Mouse (Mus musculus) MEL (cell line): ENCODE data around the gene Fndc9. TPM values are rescaled to one million over a fixed set of nuclear protein-coding genes. Genes with fewer than 3 reads are reported as not detected.

Experiments
- DNase-seq: peaks from one replicate; pipeline ENCODE4 v3.0.0; 2011; ENCODE audit warnings: low read depth, low spot score
- H3K27ac ChIP-seq: 2 replicates; pipeline ENCODE4 v1.5.1; 2012; ENCODE audit warnings: low read depth, mild to moderate bottlenecking, control low read depth, low read length, moderate library complexity; ENCODE audit not compliant: control insufficient read depth
- H3K27me3 ChIP-seq, 2 experiments: fragments of 150-350 bp in 1 of 2; sonication (generic) in 1 of 2; 2 replicates each; pipeline ENCODE4 v1.6.1; 2012; ENCODE audit warnings: low read length in 2 of 2, mild to moderate bottlenecking in 2 of 2, improper control_type of control experiment in 1 of 2, moderate library complexity in 1 of 2; ENCODE audit not compliant: insufficient read depth in 2 of 2, control insufficient read depth in 1 of 2
- H3K36me3 ChIP-seq, 2 experiments: 2 replicates each; pipeline ENCODE4 v1.6.1; 2012 to 2014; ENCODE audit warnings: low read length in 2 of 2, improper control_type of control experiment in 1 of 2, inconsistent platforms in 1 of 2, mild to moderate bottlenecking in 1 of 2; ENCODE audit not compliant: insufficient read depth in 2 of 2, control insufficient read depth in 1 of 2
- H3K4me1 ChIP-seq, 2 experiments: fragments of 150-350 bp in 1 of 2; sonication (generic) in 1 of 2; 2 replicates each; pipeline ENCODE4 v1.6.1; 2012; ENCODE audit warnings: low read length in 2 of 2, improper control_type of control experiment in 1 of 2, mild to moderate bottlenecking in 1 of 2; ENCODE audit not compliant: insufficient read depth in 2 of 2, control insufficient read depth in 1 of 2
- H3K4me3 ChIP-seq, 2 experiments: fragments of 150-350 bp in 1 of 2; sonication (generic) in 1 of 2; 2 replicates each; pipeline ENCODE4 v1.5.1; 2012; ENCODE audit warnings: low read depth in 2 of 2, low read length in 2 of 2, mild to moderate bottlenecking in 2 of 2, moderate library complexity in 2 of 2, control low read depth in 1 of 2, improper control_type of control experiment in 1 of 2; ENCODE audit not compliant: control insufficient read depth in 1 of 2, insufficient read depth in 1 of 2
- H3K79me2 ChIP-seq: 2 replicates; pipeline ENCODE4 v1.6.1; 2012; ENCODE audit warnings: mild to moderate bottlenecking, low read length, moderate library complexity; ENCODE audit not compliant: control insufficient read depth, poor library complexity, insufficient read depth
- H3K9ac ChIP-seq: 2 replicates; pipeline ENCODE4 v1.6.1; 2012; ENCODE audit warnings: low read depth, mild to moderate bottlenecking, control low read depth, low read length, moderate library complexity; ENCODE audit not compliant: control insufficient read depth, poor library complexity, severe bottlenecking
- H3K9me3 ChIP-seq: fragments of 150-350 bp; sonication (generic); replicated peaks from 2 replicates; pipeline ENCODE4 v1.6.1; 2012; ENCODE audit warnings: mild to moderate bottlenecking, low read length, improper control_type of control experiment, moderate library complexity; ENCODE audit not compliant: insufficient read depth
- CHD2 ChIP-seq: IDR thresholded peaks from 2 replicates; pipeline ENCODE4 v1.6.1; 2011; ENCODE audit warnings: low read length, improper control_type of control experiment
- E2F4 ChIP-seq: IDR thresholded peaks from 2 replicates; pipeline ENCODE4 v1.6.1; 2011; ENCODE audit warnings: low read depth, low read length, improper control_type of control experiment, borderline replicate concordance
- EP300 ChIP-seq, 2 experiments: IDR thresholded peaks; 2 replicates each; pipeline ENCODE4 v1.6.1; 2011; ENCODE audit warnings: improper control_type of control experiment in 2 of 2, low read length in 2 of 2, low read depth in 1 of 2, mild to moderate bottlenecking in 1 of 2
- GATA1 ChIP-seq: IDR thresholded peaks from 2 replicates; pipeline ENCODE4 v1.6.1; 2011; ENCODE audit warnings: low read depth, low read length, improper control_type of control experiment
- JUND ChIP-seq: IDR thresholded peaks from 2 replicates; pipeline ENCODE4 v1.6.1; 2011; ENCODE audit warnings: low read depth, mild to moderate bottlenecking, improper control_type of control experiment, low read length
- KAT2A ChIP-seq: conservative IDR thresholded peaks from 2 replicates; pipeline ENCODE4 v1.6.1; 2012; ENCODE audit warnings: low read depth, low read length, improper control_type of control experiment, inconsistent platforms
- MAFK ChIP-seq: IDR thresholded peaks from 2 replicates; pipeline ENCODE4 v1.6.1; 2011; ENCODE audit warnings: low read depth, mild to moderate bottlenecking, low read length, improper control_type of control experiment, borderline replicate concordance
- MXI1 ChIP-seq: IDR thresholded peaks from 2 replicates; pipeline ENCODE4 v1.6.1; 2011; ENCODE audit warnings: mild to moderate bottlenecking, low read depth, low read length, improper control_type of control experiment
- MYB ChIP-seq: IDR thresholded peaks from 2 replicates; pipeline ENCODE4 v1.6.1; 2011; ENCODE audit warnings: mild to moderate bottlenecking, low read depth, low read length, improper control_type of control experiment
- MYC ChIP-seq: IDR thresholded peaks from 2 replicates; pipeline ENCODE4 v1.6.1; 2011; ENCODE audit warnings: low read depth, mild to moderate bottlenecking, low read length, improper control_type of control experiment, moderate library complexity
- POLR2AphosphoS2 ChIP-seq: IDR thresholded peaks from 2 replicates; pipeline ENCODE4 v1.6.1; 2011; ENCODE audit warnings: low read length, improper control_type of control experiment
- RCOR1 ChIP-seq: IDR thresholded peaks from 2 replicates; pipeline ENCODE4 v1.6.1; 2012; ENCODE audit warnings: low read depth, mild to moderate bottlenecking, inconsistent platforms, low read length, improper control_type of control experiment
- TBP ChIP-seq: IDR thresholded peaks from 2 replicates; pipeline ENCODE4 v1.8.0; 2011; ENCODE audit warnings: low read depth, low read length, improper control_type of control experiment
- UBTF ChIP-seq: IDR thresholded peaks from 2 replicates; pipeline ENCODE4 v1.6.1; 2012; ENCODE audit warnings: low read depth, mild to moderate bottlenecking, inconsistent platforms, low read length, improper control_type of control experiment, moderate library complexity, borderline replicate concordance; ENCODE audit not compliant: insufficient read depth
- USF1 ChIP-seq: IDR thresholded peaks from 2 replicates; pipeline ENCODE4 v1.6.1; 2014; ENCODE audit warnings: low read depth, mild to moderate bottlenecking, inconsistent platforms, low read length, improper control_type of control experiment, moderate library complexity
- USF2 ChIP-seq, 2 experiments: IDR thresholded peaks; 2 replicates each; pipeline ENCODE4 v1.6.1; 2011 to 2012; ENCODE audit warnings: improper control_type of control experiment in 2 of 2, low read length in 2 of 2, borderline replicate concordance in 1 of 2, inconsistent platforms in 1 of 2, low read depth in 1 of 2, mild to moderate bottlenecking in 1 of 2; ENCODE audit not compliant: insufficient read depth in 1 of 2
- ZC3H11A ChIP-seq: IDR thresholded peaks from 2 replicates; pipeline ENCODE4 v1.6.1; 2012; ENCODE audit warnings: low read depth, mild to moderate bottlenecking, inconsistent platforms, low read length, improper control_type of control experiment
- ZKSCAN1 ChIP-seq: IDR thresholded peaks from 2 replicates; pipeline ENCODE4 v1.6.1; 2012; ENCODE audit warnings: low read depth, mild to moderate bottlenecking, inconsistent platforms, low read length, improper control_type of control experiment, moderate library complexity
- ZNF384 ChIP-seq: IDR thresholded peaks from 2 replicates; pipeline ENCODE4 v1.6.1; 2012; ENCODE audit warnings: low read depth, mild to moderate bottlenecking, inconsistent platforms, low read length, improper control_type of control experiment
- polyA plus RNA-seq, 2 experiments: library from polyadenylated mRNA; stranded (reverse) in 1 of 2; unstranded in 1 of 2; fragments of >175 nt in 1 of 2; fragments of >200 nt in 1 of 2; gene quantifications; 2 replicates each; pipeline versions ENCODE4 v1.2.1 to v1.2.4; 2012; ENCODE audit warnings: low replicate concordance in 2 of 2, low read depth in 1 of 2; ENCODE audit not compliant: insufficient read length in 2 of 2, insufficient read depth in 1 of 2, missing spikeins in 1 of 2
- total RNA-seq: library from RNA; depleted of rRNA; stranded (reverse); fragments of 300-350 nt; gene quantifications from 2 replicates; pipeline ENCODE4 v1.2.3, GENCODE M21; 2012

Gene Fndc9
- total and polyA plus RNA-seq, 3 experiments = 0.08 to 0.35 TPM; not detected in 1

GRCm38 (mm10) chr11:46269391-46269790 lies 34.1 kb downstream of the Fndc9 start:
- Histone ChIP-seq H3K36me3 (peaks cover 0 to 9% of the 10 kb centered on the region in 2 experiments; a peak in 2 of 4 replicates), H3K27me3 (no peaks in the 10 kb centered on the region), H3K27ac (no peak overlapping the region), H3K4me3 (no peak overlapping the region), H3K4me1 (no peaks in the 10 kb centered on the region), H3K9ac (no peak overlapping the region), H3K9me3 (no peaks in the 10 kb centered on the region), H3K79me2 (no peaks in the 10 kb centered on the region)
- no peak for TF ChIP-seq GATA1
- TF ChIP-seq JUND = no peak
- no peak for TF ChIP-seq POLR2AphosphoS2
- TF ChIP-seq USF2 (IDR thresholded peaks at IDR 0.05; ENCODE audit: borderline replicate concordance in 1 of 2, insufficient read depth in 1 of 2, low read depth in 1 of 2, low read length in 2 of 2) = no peak
- TF ChIP-seq UBTF = no peak
- no peak for TF ChIP-seq RCOR1
- TF ChIP-seq E2F4 = no peak
- TF ChIP-seq ZC3H11A = no peak
- DNase-seq = no peak

DNA sequence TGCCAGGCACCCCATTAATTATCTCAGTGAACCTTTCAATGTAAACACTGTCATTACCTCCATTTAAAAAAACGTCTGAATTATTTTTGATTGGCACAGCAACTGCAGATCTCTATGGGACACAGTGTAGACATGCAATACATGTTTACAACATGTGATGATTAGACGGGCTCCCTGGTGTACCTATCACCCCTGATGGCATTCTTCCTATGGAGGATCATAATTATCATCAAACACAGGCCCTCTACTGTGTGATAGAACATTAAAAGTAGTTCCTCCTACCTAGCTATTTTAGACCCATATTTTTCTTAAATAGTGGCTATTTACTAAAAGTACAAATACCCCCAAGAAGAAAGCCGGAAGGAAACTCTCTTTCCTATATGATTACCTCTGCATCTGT lies 34.6 kb downstream of the Fndc9 start:
- Histone ChIP-seq H3K79me2 (no peaks in the 10 kb centered on the region), H3K27me3 (no peaks in the 10 kb centered on the region), H3K36me3 (peaks cover 0 to 10% of the 10 kb centered on the region in 2 experiments; a peak in 2 of 4 replicates), H3K9me3 (no peaks in the 10 kb centered on the region), H3K4me1 (no peaks in the 10 kb centered on the region), H3K9ac (no peak overlapping the region), H3K27ac (no peak overlapping the region), H3K4me3 (no peak overlapping the region)
- DNase-seq = no peak
- no peak for TF ChIP-seq USF1
- no peak for TF ChIP-seq KAT2A
- no peak for TF ChIP-seq MAFK
- no peak for TF ChIP-seq MYB
- no peak for TF ChIP-seq MXI1

- no peak for DNase-seq
- H3K36me3 ChIP-seq = peaks cover 0 to 4% of the 10 kb centered on the region in 2 experiments; a peak in 2 of 4 replicates
- no peak overlapping the region for H3K9ac ChIP-seq
- H3K27me3 ChIP-seq = no peaks in the 10 kb centered on the region
- H3K79me2 ChIP-seq = no peaks in the 10 kb centered on the region
- no peaks in the 10 kb centered on the region for H3K4me1 ChIP-seq
- TF ChIP-seq USF1 = no peak
- TF ChIP-seq ZKSCAN1 = no peak
- no peak for TF ChIP-seq CHD2
- no peak for TF ChIP-seq MYC
- TF ChIP-seq POLR2AphosphoS2 = no peak
- TF ChIP-seq ZNF384 = no peak
- TF ChIP-seq EP300 (IDR thresholded peaks at IDR 0.05; ENCODE audit: low read depth in 1 of 2, low read length in 2 of 2) = no peak
- TF ChIP-seq JUND = no peak
- TF ChIP-seq E2F4 = no peak
- TF ChIP-seq USF2 (IDR thresholded peaks at IDR 0.05; ENCODE audit: borderline replicate concordance in 1 of 2, insufficient read depth in 1 of 2, low read depth in 1 of 2, low read length in 2 of 2) = no peak
- TF ChIP-seq TBP = no peak
- no peak overlapping the region for H3K4me3 ChIP-seq
- H3K9me3 ChIP-seq = no peaks in the 10 kb centered on the region
- H3K27ac ChIP-seq = no peak overlapping the region
Measured at GRCm38 (mm10) chr11:46272058-46272681, 36.8 kb downstream of the Fndc9 start.
